Mouse (Mus musculus) brain, embryonic 14.5 days (tissue): Measurements from ENCODE around the gene Ndufaf2. TPM values are rescaled to one million over a fixed set of nuclear protein-coding genes. Genes with fewer than 3 reads are reported as not detected.
A peak's percentile ranks its signal among the peaks of the same experiment; 100 is the strongest.

Experiments used
- DNase-seq: peaks from one replicate; pipeline ENCODE4 v3.0.0-alpha.2; 2011; ENCODE audit warnings: low read depth
- CTCF ChIP-seq: fragments of 200-500 bp; IDR thresholded peaks from 2 replicates; pipeline ENCODE4 v1.5.1; 2012; ENCODE audit warnings: inconsistent platforms, mild to moderate bottlenecking, moderate library complexity, borderline replicate concordance; ENCODE audit not compliant: insufficient read depth, insufficient read length; ENCODE audit errors: extremely low read depth
- POLR2A ChIP-seq: fragments of 200-500 bp; IDR thresholded peaks from 2 replicates; pipeline ENCODE4 v1.6.1; 2012; ENCODE audit warnings: mild to moderate bottlenecking, inconsistent platforms, borderline replicate concordance; ENCODE audit not compliant: poor library complexity, insufficient read depth, insufficient read length, severe bottlenecking; ENCODE audit errors: extremely low read depth
- polyA plus RNA-seq: library from polyadenylated mRNA; depleted of rRNA; stranded (reverse); fragments of >200 nt; gene quantifications from 2 replicates; pipeline ENCODE4 v1.2.3, GENCODE M21; 2012

Gene Ndufaf2
- polyA plus RNA-seq, 1 experiment = 36.5 TPM

DNA sequence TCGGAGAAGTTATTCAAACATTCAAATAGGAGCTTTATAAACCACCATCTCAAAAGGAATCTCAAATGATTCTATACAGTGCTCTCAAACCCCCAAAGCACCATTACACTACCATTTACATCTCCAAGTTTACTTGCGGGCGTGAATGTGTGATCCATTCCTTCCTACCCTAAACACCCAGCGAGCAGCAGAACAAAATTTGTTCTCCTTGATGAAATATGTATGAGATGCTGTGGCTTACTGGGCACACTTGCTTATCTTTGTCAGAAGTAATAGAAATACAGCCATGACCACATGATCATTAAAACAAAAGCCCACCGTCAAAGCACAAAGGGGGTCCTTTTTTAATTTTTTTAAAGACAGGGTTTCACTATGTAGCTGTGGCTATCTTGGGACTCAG is 44.9 kb downstream of the Ndufaf2 start:
- no peak for DNase-seq

DNA sequence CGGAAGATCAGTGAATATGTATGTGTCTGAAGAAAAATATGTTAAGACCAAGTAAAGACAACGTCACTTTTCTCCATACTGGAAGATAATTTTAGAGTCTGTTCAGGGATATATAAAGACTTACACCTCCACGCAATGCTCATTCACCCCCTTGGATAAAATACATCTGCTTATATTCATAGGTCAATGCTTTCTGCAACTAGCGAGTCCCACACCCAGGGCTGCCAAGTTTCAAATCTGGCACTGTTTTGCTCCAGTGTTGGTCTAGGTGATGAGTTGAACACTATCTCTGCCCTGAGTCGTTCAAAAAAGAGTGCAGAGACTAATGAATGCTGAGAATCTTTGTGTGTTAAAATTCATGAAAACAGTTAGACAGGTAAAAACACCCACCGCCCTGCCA is 47.5 kb downstream of the Ndufaf2 start:
- TF ChIP-seq POLR2A (no peak), CTCF (no peak)
- DNase-seq = no peak

More for the DNA sequence above, 44.9 kb downstream of the Ndufaf2 start:
- TF ChIP-seq CTCF = no peak
- no peak for TF ChIP-seq POLR2A

DNA sequence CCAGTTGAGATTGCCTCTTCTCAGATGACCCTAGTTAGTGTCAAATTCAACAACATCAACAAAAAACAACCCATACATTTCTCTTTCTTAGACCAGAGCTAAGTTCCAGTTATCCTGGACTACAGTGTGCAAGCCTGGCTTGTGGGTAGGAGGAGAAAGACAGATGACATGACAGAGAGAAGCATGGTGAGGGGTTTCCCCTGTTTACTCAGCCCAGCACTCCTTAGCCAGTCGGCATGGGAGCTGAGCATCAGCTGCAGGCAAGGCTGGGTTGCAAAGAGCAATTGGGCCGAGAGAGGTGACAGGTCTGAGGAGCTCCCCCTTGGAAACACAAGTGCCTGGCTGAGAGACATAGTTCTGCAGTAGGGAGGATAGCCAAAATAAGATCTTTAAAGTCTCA is 57.7 kb downstream of the Ndufaf2 start:
- TF ChIP-seq POLR2A = no peak
- no peak for TF ChIP-seq CTCF
- DNase-seq = no peak

DNA sequence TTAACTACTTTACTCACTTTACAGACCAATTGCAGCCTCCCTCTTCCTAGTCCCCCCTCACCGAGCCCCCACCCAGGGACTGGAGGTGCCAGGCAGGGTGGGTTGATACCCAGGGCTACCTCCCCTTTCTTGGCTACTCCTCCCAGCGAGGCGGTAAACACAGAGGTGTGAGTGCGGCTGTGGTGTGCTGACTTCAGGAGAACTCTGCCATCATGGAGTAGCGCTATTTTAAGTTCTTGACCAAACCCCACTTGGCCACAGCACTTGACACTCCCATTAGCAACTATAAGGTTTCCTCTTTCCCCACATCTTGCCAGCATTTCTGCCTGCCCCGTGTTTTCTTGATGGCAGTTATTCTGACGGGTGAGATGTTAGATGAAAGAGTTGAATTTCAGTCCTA is 62.0 kb downstream of the Ndufaf2 start:
- TF ChIP-seq POLR2A (no peak), CTCF (no peak)
- DNase-seq = no peak

DNA sequence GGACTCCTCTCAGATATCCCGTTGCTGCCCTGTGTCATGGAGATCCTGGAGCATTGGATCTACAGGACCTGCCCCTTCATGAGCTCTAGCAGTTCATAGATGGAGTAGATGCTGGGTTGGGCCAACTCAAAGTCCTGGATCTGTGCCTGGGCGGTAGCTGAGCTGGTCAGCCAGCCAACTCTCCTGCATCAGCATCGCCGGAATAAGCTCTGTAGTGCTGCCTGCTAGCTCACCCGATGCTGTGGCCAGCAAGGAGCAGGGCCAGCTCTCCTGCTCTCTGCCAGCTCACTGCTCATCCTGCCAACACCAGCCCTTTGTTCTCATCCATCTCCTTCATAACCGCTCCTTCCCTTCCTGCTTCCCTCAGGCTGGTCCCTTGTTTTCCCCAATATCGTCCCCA is 62.8 kb downstream of the Ndufaf2 start:
- peak; percentile 65 for DNase-seq

DNA sequence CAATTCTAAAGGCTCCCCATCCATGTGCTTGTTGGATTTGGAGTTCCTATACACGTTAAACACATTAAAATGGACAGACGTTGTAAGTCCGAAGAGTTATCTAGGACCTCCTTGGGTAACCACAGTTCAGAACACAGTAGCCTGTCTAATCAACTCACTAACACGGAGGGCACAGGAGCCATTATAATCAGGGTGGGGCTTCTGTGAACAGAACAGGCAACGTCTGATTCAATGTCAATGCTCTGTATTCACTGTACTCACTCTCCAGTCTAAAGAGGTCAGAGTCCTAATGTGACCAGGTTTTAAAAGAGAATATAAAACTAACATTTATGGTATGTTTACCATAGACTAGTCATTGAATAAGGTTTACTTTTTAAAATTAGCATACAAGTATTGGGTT is 63.7 kb downstream of the Ndufaf2 start:
- no peak for DNase-seq

More for the DNA sequence above, 62.8 kb downstream of the Ndufaf2 start:
- TF ChIP-seq POLR2A (no peak), CTCF (no peak)

DNA sequence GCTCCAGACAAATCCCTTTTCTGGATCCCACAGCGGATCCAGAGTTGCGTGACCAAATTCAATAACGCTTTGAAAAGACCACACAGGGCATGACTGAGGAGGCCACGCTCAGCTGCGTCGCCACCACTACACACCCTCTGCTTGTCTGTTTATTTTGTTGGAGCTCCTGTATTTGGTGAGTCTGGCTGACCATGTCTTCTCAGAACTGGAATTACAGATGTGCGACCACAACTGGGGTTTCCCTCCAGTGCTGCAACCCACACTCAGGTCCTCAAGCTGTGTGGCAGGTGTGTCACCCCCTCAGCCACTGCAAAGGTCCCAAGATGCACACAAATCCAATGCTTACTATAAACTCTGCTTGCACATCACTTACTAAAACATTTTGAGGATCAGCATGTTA is 66.1 kb downstream of the Ndufaf2 start:
- DNase-seq = no peak
- TF ChIP-seq CTCF = no peak

More for the DNA sequence above, 63.7 kb downstream of the Ndufaf2 start:
- TF ChIP-seq POLR2A (no peak), CTCF (no peak)

DNA sequence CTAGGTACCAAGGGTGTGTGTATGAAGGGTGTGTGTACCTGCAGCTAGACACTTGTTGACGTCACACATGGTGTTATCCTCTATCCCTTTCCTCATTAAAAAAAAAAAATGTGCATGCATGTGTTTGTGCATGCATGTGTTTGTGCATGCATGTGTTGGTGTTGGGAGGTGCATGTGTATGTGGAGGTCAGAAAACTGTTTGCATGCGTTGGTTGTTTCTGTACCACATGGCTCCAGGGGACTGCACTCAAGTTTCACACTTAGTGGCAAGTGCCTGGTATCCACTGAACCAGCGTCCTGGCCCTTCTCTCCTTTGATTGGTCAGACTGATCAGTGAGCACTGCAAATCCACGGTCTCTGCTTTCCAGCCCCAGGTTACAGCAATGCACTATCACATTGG is 71.7 kb downstream of the Ndufaf2 start:
- DNase-seq = no peak
- TF ChIP-seq CTCF (no peak), POLR2A (no peak)

DNA sequence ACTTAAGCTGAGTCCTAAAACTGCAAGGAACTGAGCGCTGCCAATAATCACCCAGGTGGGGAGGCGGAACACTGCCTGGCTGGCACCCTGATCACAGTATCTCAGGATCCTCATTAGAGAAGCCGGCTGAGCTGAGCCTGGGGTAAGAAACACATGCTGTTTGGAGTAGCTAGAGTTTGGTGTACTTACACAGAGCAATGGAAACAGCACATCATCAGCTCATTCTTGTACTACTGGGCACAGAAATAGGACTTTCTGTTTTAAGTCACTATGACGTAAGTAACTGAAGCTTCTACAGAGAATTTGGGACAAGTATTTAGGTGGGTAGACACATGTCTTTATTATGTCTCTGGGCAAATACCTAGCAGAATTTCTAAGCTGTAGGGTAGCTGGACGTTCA is 72.4 kb downstream of the Ndufaf2 start:
- DNase-seq = no peak
- TF ChIP-seq CTCF = no peak
- TF ChIP-seq POLR2A = no peak

DNA sequence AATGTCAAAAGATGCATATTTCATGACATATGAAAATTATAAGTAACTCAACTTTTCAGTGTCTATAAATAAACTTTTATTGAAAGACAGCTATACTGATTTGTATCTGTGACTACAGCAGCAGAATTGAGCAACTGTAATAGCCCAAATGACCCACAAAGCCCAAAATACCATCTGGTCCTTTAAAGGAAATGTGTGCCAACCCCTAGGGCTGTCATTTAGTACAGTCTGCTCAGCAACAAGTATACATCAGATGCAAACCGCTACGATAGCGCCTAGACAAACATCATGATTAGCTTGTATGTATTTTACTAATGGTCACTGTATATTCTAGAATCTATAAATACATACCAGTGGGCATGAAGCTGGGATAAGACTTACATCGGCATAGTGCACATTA is 74.3 kb downstream of the Ndufaf2 start:
- TF ChIP-seq POLR2A (no peak), CTCF (no peak)
- no peak for DNase-seq

DNA sequence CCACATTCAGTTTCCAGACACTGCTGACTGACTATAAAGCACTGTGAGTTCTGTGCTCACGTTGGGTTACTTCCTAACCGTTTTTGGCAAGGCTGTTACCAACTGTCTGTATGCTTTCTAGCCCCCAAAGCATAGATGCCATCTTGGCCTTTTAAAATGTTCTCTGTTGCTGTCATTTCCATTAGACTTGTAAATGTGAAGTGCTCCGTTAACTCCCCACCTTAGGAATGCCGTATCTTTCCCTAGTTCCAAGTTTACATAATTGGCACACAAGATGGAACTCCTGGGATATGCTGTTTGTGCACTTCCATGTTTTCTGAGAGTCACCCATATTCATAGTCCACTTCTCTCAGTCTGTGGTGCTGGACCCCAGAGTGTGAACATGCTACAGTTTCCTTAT is 80.5 kb downstream of the Ndufaf2 start:
- no peak for TF ChIP-seq CTCF
- no peak for TF ChIP-seq POLR2A
- no peak for DNase-seq

DNA sequence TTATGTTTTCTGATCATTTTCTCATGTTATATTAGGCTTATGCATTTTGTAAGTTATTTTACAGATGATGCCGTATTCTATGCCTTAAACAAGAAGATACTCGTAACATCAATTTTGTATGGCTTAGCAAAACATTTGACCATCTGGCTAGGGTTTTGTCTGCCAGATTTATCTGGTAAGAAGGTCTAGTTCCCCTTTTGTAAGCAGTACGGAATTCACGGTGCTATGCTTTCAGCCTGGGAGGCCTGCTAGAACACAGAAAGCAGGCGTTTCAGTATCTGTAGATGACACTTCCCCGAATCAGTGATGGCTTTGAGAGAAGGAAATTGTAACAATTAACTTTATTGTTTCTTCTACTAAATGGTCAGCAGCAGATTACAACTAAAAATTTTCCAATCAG is 80.9 kb downstream of the Ndufaf2 start:
- no peak for DNase-seq
- TF ChIP-seq CTCF = no peak
- no peak for TF ChIP-seq POLR2A

DNA sequence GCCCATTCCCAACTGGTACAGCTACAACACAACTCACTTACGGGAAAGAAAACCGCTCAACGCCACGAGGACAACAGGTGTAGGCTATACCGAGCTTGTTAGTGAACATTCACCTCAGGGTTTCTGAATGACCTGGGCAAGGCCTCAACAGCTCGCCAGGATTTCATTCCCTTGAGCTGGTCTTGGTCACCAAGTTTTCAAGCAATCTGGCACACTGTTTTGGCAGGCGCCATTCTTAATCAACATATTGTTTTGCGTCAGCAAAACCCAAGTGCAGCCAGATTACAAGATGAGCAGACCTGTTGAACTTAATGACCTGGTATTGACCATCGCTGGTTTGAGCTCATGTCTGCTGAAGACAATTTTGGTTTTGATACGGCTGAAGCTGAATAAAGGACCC is 88.3 kb downstream of the Ndufaf2 start:
- TF ChIP-seq CTCF (no peak), POLR2A (no peak)
- no peak for DNase-seq
